Mouse (Mus musculus): ENCODE measurements around the gene Ajm1.

- no peak for TF ChIP-seq CTCF (IDR thresholded peaks at IDR 0.05; ENCODE audit: low read depth, low read length)
- TF ChIP-seq GATA2 (IDR thresholded peaks at IDR 0.05; ENCODE audit: borderline replicate concordance, low read depth, low read length): no peak
These were observed 46.7 kb downstream of the Ajm1 start for GRCm38 (mm10) chr2:25534866-25535182.

Data from G1E (cell line).